Mouse (Mus musculus) brain, embryonic 14.5 days (tissue): ENCODE measurements around the gene Klhdc8a.

Experiments
- CTCF ChIP-seq: fragments of 200-500 bp; IDR thresholded peaks from 2 replicates; pipeline ENCODE4 v1.5.1; 2012; ENCODE audit warnings: inconsistent platforms, mild to moderate bottlenecking, moderate library complexity, borderline replicate concordance; ENCODE audit not compliant: insufficient read depth, insufficient read length; ENCODE audit errors: extremely low read depth
- POLR2A ChIP-seq: fragments of 200-500 bp; IDR thresholded peaks from 2 replicates; pipeline ENCODE4 v1.6.1; 2012; ENCODE audit warnings: mild to moderate bottlenecking, inconsistent platforms, borderline replicate concordance; ENCODE audit not compliant: poor library complexity, insufficient read depth, insufficient read length, severe bottlenecking; ENCODE audit errors: extremely low read depth

DNA sequence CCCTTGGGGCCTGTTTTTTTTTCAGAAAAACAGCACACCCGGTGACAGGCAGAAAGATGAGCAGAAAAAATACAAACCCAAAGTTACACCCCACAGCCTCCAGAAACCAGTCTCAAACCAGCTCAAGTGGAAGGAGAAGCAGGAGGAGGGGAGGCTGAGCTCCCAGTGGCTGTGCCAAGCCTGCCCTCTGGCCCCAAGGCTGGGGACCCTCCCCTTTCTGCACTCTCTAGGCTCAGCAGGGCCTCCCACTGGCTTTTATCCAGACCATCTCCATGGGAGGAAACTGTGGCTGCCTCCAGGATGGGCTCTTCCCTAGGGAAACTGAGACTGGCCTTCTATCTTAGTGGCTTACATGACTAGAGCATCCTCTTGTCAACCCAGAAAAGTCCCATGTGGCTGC lies 58.4 kb downstream of the Klhdc8a start:
- TF ChIP-seq POLR2A = no peak
- no peak for TF ChIP-seq CTCF
